Mouse (Mus musculus) liver, adult 2 months (tissue): Measurements from ENCODE around the gene Hspa8. TPM values are rescaled to one million over a fixed set of nuclear protein-coding genes. Genes with fewer than 3 reads are reported as not detected.
"Not testable (repeated sequence)": the region's sequence is repeated elsewhere in the genome, so short reads cannot be mapped to it uniquely, and the experiment has no call there.

Source experiments
- DNase-seq: peaks from one replicate; pipeline ENCODE4 v3.0.0-alpha.2; 2011; ENCODE audit warnings: low read depth, low spot score; ENCODE audit errors: extremely low read depth
- H3K27ac ChIP-seq: fragments of 200-500 bp; replicated peaks from 2 replicates; pipeline ENCODE4 v1.5.1; 2012; ENCODE audit warnings: low read depth, mild to moderate bottlenecking, control low read depth, inconsistent platforms, low read length; ENCODE audit not compliant: insufficient read depth
- H3K27me3 ChIP-seq: fragments of 200-500 bp; 2 replicates; pipeline ENCODE4 v1.6.1; 2012; ENCODE audit warnings: mild to moderate bottlenecking, moderate library complexity, low read length, inconsistent platforms; ENCODE audit not compliant: control insufficient read depth, insufficient read depth
- H3K36me3 ChIP-seq: fragments of 200-500 bp; 2 replicates; pipeline ENCODE4 v1.6.1; 2012; ENCODE audit warnings: low read length, inconsistent platforms; ENCODE audit not compliant: control insufficient read depth, insufficient read depth
- H3K4me1 ChIP-seq: fragments of 200-500 bp; 2 replicates; pipeline ENCODE4 v1.6.1; 2011; ENCODE audit warnings: low read length; ENCODE audit not compliant: control insufficient read depth, insufficient read depth
- H3K4me3 ChIP-seq: fragments of 200-500 bp; 2 replicates; pipeline ENCODE4 v1.5.1; 2011; ENCODE audit warnings: low read depth, mild to moderate bottlenecking, control low read depth, low read length, moderate library complexity; ENCODE audit not compliant: insufficient read depth
- H3K79me2 ChIP-seq: fragments of 200-500 bp; 2 replicates; pipeline ENCODE4 v1.6.1; 2012; ENCODE audit warnings: inconsistent platforms, mild to moderate bottlenecking, low read length, moderate library complexity; ENCODE audit not compliant: control insufficient read depth, insufficient read depth
- H3K9ac ChIP-seq: fragments of 200-500 bp; 2 replicates; pipeline ENCODE4 v1.6.1; 2012; ENCODE audit warnings: low read depth, mild to moderate bottlenecking, control low read depth, inconsistent platforms, low read length
- CTCF ChIP-seq: fragments of 200-500 bp; IDR thresholded peaks from 2 replicates; pipeline ENCODE4 v1.5.1; 2011; ENCODE audit warnings: low read depth, low read length, control low read depth
- POLR2A ChIP-seq: fragments of 200-500 bp; IDR thresholded peaks from 2 replicates; pipeline ENCODE4 v1.6.1; 2011; ENCODE audit warnings: low read length, control low read depth; ENCODE audit not compliant: insufficient read depth; ENCODE audit errors: extremely low read depth
- WGBS: fragments of 180-500 bp; shearing (Covaris S2); methylation state at CpG from one replicate; pipeline ENCODE4 v1.1.7; 2018; 5-methylcytosine and 5-hydroxymethylcytosine counted together
- polyA plus RNA-seq: library from polyadenylated mRNA; depleted of rRNA; stranded (reverse); fragments of >200 nt; gene quantifications from 2 replicates; pipeline ENCODE4 v1.2.3, GENCODE M21; 2012
- total RNA-seq: library from RNA; depleted of rRNA; stranded (reverse); fragments of >200 nt; gene quantifications from 2 replicates; pipeline ENCODE4 v1.2.3, GENCODE M21; 2014

Hspa8 gene
- total and polyA plus RNA-seq, 2 experiments, result 1,567 to 1,951 TPM

DNA sequence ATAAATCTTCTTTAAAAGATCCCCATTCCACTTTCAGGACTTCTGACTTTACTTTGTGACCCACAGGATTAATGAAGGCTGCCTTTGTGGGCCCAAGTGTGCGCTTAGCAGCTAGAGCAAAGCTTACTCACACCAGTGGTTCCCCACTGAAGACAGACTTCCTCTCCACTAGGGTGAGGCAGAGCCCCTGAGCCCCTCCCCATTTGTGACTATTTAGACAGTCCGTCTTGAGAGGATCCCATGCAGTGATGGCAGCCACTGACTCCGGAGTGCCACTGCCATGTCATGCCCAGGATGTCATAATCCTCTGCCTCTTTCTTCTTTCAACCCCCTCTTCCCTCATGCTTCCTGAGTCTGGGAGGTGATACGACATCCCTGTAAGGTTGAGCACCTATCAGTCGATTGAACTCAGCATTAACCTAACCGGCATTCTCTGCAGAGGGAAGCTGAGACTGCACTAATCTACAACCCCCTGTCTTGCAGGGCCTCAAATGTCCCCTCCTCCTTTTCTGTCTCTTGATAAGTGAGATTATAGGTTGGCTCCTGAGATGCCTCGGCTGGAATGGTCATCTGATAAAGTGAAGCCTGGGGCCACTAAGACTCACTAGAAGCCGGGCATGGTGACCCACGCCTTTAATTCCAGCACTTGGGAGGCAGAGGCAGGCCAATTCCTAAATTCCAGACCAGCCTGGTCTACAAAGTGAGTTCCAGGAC is 2.4 kb upstream of the Hspa8 start:
- H3K36me3 ChIP-seq, result peaks cover 9% of the 10 kb centered on the region

DNA sequence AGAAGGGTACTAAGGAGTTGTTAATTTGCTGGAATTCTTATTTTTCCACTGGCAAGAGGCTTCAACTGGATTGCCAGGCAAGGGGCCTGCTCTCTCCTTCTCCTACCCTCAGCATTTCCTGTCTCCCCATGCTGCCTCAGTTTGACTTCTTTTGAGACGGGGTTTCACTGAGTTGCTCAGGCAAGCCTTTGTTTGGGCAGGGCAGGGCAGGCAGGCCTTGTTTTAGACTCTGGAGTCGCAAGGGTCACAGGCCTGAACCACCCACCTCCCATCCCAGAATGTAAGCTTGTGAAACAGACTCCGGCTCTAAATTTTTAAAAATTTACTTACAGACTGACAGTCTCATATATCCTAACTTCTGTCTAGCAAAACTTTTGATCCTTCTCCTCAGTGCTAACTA is 1.7 kb upstream of the Hspa8 start:
- 22% methylated on average over 3 of the region's 3 CpGs for WGBS
- Histone ChIP-seq H3K27ac (peak overlapping the region; percentile 67), H3K36me3 (peaks cover 17% of the 10 kb centered on the region), H3K4me1 (peaks cover 6% of the 10 kb centered on the region; the same call in 1 of the 2 replicates), H3K9ac (no peak overlapping the region), H3K27me3 (no peaks in the 10 kb centered on the region), H3K4me3 (no peak overlapping the region), H3K79me2 (peaks cover 8% of the 10 kb centered on the region; the same call in 1 of the 2 replicates)
- peak; percentile 42 for DNase-seq
- TF ChIP-seq POLR2A (no peak), CTCF (no peak)

More for the DNA sequence above, 2.4 kb upstream of the Hspa8 start:
- H3K27ac ChIP-seq, result no peak overlapping the region
- peaks cover 8% of the 10 kb centered on the region; the same call in 1 of the 2 replicates for H3K79me2 ChIP-seq
- H3K4me3 ChIP-seq, result no peak overlapping the region
- DNase-seq, result no peak
- peaks cover 4% of the 10 kb centered on the region; the same call in 1 of the 2 replicates for H3K4me1 ChIP-seq
- no peaks in the 10 kb centered on the region for H3K27me3 ChIP-seq
- H3K9ac ChIP-seq, result no peak overlapping the region
- 86% methylated on average over 9 of the region's 9 CpGs for WGBS
- TF ChIP-seq CTCF (no peak), POLR2A (no peak)

GRCm38 (mm10) chr9:40799837-40800501 is 815 bp upstream of the Hspa8 start:
- Histone ChIP-seq H3K27ac (peak overlapping the region; percentile 93), H3K36me3 (peaks cover 23% of the 10 kb centered on the region), H3K9ac (peak overlapping the region; percentile 83), H3K4me3 (peak overlapping the region; percentile 64), H3K27me3 (no peaks in the 10 kb centered on the region), H3K4me1 (peaks cover 8% of the 10 kb centered on the region; the same call in 1 of the 2 replicates), H3K79me2 (peaks cover 8% of the 10 kb centered on the region; the same call in 1 of the 2 replicates)
- DNase-seq, result peak; percentile 77
- TF ChIP-seq CTCF (no peak), POLR2A (peak; percentile 43; the same call in 1 of the 2 replicates)
- WGBS, result under 1% methylated on average over 30 of the region's 30 CpGs

DNA sequence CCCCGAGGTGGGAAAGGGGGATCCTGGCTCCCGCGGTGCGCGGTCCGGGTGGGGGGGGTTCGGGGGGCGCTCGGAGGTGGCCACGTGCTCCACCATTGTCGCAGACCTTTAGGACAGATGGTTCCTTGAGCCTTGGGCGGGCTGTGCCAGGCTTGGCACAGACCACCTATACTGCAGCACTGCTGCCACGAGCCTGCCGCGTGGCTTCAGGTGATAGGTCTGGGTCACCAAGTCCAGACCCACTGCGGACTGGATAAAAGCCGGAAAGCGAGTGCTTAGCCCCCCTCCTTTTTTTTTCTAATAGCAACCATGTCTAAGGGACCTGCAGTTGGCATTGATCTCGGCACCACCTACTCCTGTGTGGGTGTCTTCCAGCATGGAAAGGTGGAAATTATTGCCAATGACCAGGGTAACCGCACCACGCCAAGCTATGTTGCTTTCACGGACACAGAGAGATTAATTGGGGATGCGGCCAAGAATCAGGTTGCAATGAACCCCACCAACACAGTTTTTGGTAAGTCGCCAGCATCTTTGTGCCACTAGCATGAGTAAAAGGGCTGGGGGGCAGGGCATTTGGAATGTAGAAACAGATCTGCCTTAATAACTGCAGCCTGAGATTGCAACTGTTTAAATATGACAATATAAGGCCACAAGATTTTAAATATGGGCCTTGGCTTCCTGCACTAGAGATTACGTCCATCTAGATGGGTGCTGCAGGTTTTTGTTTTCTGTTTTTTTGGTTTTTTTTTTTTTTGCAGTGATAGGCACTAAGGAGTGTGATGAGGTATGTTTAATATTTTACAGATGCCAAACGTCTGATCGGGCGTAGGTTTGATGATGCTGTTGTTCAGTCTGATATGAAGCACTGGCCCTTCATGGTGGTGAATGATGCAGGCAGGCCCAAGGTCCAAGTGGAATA is 1.1 kb downstream of the Hspa8 start:
- H3K79me2 ChIP-seq, H3K27me3 ChIP-seq: not testable (repeated sequence)
- H3K4me3 ChIP-seq, result peak overlapping the region; percentile 88
- H3K36me3 ChIP-seq, result peaks cover 41% of the 10 kb centered on the region
- under 1% methylated on average over 28 of the region's 28 CpGs for WGBS
- DNase-seq, result peak; percentile 57
- peaks cover 22% of the 10 kb centered on the region for H3K4me1 ChIP-seq
- peak overlapping the region; percentile 77 for H3K27ac ChIP-seq
- peak overlapping the region; percentile 96 for H3K9ac ChIP-seq

DNA sequence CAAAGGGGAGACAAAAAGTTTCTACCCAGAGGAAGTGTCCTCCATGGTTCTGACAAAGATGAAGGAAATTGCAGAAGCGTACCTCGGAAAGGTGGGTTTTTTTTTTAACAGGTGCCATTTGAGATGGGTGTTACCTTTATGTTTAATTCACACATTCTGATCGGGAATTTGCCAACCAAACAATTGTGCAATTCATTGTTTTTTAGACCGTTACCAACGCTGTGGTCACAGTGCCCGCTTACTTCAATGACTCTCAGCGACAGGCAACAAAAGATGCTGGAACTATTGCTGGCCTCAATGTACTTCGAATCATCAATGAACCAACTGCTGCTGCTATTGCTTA is 1.7 kb downstream of the Hspa8 start:
- peaks cover 24% of the 10 kb centered on the region for H3K4me1 ChIP-seq
- H3K4me3 ChIP-seq, result peak overlapping the region; percentile 88
- not testable (repeated sequence) for DNase-seq, H3K79me2 ChIP-seq, H3K27ac ChIP-seq, H3K27me3 ChIP-seq
- WGBS, result 2% methylated on average over 8 of the region's 8 CpGs
- peak overlapping the region; percentile 42; the same call in 1 of the 2 replicates for H3K9ac ChIP-seq
- H3K36me3 ChIP-seq, result peaks cover 41% of the 10 kb centered on the region

DNA sequence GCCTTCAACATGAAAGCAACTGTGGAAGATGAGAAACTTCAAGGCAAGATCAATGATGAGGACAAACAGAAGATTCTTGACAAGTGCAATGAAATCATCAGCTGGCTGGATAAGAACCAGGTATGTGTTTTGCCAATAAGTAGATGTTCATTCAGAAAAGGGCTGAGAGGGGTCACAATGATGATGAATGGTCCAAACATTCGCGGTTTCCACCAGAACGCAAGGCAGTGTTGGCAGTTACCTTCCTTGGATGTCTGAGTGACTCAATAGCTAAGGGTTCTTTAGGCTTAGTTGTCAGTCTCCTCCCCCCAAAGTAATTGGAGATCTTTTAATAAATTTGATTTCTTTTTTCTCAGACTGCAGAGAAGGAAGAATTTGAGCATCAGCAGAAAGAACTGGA is 3.8 kb downstream of the Hspa8 start:
- H3K79me2 ChIP-seq, H3K4me3 ChIP-seq, H3K27me3 ChIP-seq, H3K27ac ChIP-seq: not testable (repeated sequence)
- 30% methylated on average over 3 of the region's 3 CpGs for WGBS
- peak; percentile 33 for DNase-seq
- peaks cover 41% of the 10 kb centered on the region for H3K36me3 ChIP-seq
- H3K9ac ChIP-seq, result peak overlapping the region; percentile 32; the same call in 1 of the 2 replicates
- peaks cover 24% of the 10 kb centered on the region for H3K4me1 ChIP-seq
